Mouse (Mus musculus) ovary, adult 18-20 months (tissue): ENCODE data around the gene Prkar1b.

Experiments used
- DNase-seq: peaks from one replicate; pipeline ENCODE4 v3.0.0; 2022; ENCODE audit warnings: low spot score, mixed read lengths

Prkar1b gene

DNA sequence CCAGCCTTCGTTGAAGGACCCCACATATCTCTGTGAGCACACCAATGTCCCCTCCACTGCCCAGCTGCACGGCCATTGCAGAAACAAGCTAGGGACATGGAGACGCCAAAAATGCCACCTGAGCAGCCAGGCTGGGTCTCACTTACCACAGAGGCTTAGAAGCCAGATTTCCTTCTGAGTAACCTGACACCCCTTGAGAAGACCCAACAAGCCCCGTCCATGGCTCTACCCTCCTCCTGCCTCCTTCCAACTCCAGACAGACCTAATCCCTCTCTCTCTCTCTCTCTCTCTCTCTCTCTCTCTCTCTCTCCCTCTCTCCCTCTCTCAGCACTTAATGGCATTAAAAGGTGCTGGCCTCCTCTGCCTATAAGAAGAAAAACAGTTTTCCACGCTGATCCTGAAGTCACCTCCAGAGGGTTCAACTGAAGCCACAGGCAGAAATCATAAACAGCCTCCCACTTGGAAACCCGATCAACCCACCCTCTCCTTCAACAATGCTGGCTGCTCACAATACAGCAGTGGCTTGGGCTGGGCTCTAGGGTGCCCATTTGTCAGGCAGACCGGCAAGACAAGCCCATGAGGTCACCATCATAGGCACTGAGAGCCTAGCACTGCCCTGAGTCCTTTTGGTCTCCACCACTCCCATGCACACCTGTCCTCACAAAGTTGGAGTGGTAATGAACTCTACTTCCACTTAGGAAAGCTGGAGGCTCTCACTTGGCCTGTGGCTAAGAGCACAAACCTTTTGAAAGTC is 82.8 kb downstream of the Prkar1b start:
- DNase-seq, result no peak

DNA sequence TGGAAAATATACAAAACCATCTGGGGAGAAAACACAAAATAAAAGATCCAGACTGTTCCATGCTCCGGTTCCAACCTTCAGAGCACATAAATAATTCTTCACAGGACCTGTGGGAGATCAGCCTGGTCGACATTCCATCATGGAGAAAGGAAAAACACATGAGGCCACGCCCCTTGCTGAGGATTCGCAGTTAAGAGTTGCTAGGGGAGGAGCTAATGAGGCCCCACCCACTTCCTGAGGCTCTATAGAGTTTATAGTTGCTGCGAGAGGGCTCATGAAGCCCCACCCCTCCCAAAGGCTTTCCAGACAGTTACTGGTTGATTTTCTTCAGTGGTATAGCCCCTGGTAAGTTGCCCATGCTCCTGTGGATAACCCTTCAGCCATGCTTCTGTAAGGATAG is 85.2 kb downstream of the Prkar1b start:
- DNase-seq, result no peak

DNA sequence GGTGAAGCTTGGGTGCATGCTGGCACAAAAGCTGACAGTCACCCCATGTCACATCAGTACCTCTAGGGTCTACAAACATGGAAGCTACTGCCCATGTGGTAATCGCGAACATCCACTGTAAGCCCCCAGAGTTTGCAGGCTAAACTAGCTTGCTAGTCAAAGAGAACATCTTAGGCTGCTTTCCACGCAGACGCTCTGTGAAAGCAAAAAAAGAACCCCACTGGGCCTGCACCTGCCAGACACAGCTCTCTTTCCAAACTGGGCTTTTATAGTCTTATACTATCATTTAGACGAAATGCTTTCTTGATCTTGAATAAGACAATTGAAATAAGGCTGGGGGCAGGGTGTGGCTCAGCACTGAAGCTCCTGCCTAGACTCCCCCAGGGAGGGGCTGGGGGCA is 88.1 kb downstream of the Prkar1b start:
- DNase-seq, result no peak

GRCm38 (mm10) chr5:139060460-139061051 is 89.2 kb downstream of the Prkar1b start:
- DNase-seq, result no peak

DNA sequence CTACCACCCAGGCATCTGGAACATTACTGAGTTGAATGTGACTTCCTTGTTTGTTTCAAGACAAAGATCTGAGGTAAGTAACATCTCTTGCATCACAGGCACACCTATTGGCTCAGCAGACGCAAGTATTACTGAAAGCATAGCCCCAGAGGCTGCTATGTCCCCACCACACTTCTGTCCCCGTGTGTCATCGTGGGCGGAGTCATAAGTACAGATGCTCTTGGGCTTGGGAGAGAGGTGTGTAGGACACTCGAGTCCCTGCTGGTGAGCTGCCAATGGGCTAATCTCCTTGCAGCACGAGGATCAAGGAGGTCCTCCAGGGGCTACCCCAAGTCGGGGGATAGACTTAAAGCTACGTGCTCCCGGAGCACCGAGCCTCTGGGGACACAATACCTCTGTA is 96.6 kb downstream of the Prkar1b start:
- DNase-seq, result no peak

DNA sequence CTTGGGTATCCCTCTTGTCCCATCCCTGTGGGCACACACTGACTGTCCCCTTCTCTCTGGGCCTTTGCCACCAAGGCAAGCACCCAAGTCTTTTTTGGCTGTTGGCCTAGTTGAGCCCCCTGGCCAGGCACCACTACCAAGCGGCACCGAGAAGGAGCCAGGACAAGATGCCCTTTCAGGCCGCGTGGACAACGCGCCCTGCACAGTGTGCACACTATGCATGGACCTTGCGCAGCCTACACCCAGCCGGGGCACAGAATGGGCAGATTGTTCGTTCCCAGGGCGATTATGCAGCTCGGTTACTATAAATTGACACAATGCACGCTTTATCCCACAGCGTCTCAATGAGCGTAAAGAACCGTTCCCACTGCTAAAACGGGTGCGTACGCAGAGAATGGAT is 98.5 kb downstream of the Prkar1b start:
- DNase-seq, result no peak

DNA sequence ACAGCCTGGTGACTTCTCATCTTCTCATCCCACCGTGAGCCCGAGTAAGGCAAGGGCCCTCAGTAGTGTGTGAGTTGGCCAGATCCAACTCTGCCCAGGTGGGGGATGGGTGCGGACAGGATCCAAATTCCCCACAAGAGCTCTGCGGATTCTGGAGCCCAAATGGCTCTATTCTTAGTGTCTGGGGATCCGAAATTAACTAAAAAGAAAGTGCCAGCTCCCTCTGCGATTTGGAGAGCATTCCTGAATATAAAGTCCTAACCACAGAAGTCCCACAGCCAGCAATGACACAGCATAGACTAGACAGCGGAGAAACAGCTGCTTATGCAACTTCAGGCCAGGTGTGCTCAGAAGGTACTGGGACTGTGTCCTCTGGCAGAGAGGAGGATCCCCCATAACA is 100.4 kb downstream of the Prkar1b start:
- no peak for DNase-seq

DNA sequence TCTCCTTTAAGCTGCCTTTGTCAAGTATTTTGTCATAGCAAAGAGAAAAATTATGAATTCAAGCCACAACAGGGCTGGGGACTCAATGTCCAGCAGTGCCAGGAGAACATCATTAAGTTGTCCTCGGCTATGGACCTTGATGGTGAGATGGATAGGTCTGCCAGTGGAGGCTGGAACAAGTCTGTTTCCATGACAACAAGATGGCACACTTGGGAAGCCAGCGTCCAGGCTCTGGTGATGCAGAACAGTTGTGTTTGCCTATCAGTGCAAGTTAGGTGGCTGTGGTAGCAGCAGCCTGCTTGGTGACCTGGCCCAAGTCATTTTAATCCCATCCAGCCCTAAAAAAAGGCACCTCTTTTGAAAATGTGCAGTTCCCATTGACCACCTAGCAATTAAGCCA is 102.6 kb downstream of the Prkar1b start:
- no peak for DNase-seq

DNA sequence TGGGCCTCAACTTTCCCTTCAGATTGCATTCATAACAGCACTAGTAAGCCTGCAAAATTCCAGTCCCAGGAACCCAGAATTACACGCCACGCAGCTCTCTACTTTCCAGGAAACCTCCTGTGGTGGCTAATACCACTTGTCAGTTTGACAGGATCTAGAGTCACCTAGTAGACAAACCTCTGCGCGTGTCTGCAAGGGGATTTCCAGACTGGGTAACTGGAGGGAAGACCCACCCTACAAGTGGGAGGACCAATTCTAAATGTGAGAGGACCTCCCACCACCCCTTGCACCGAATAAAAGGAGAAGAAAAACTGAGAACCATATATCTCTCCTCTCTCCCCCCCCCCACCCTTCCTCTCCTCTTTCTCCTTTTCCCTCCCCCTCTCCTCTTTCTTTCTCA is 103.2 kb downstream of the Prkar1b start:
- DNase-seq, result no peak

GRCm38 (mm10) chr5:139043546-139043945 is 106.3 kb downstream of the Prkar1b start:
- DNase-seq, result no peak

DNA sequence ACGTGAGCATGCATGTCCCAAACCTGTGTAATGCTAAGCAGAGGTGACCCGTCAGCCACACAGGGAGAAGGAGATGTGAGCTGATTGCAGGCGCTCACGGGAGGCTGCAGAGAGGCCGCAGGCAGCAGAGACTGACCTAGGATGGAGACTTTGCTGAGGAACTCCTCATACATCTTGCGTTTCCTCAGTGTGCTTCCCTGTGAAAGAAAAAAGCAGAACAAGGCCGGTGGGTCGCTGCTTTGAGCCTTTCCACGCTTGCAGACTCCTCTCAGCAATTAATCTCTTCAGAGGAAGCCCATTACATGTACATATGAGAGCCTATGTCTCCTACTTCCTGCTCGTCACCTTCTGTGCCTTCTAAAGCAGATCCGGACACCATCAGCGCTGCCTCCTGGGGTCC is 107.5 kb downstream of the Prkar1b start:
- no peak for DNase-seq

- DNase-seq, result no peak
Observed at GRCm38 (mm10) chr5:139035171-139035570, 114.6 kb downstream of the Prkar1b start.

DNA sequence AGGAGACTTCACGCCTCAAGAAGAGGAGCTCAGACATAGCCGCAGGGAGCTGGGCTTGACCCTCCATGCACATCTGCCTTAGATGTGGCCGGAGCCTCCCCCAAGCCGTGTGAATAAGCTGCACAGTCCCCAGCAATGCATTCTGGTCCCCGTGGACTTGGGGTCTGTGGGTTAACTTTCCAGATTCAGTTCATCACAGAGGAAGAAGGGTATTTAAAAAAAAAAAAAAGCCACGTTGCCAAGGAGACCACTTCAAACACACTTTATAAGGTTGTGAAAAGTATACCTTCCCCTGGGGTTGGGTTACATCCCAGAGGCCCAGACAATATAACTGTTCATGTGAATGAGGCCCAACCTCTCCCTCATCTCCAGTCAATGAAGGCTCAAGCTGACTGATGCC is 115.1 kb downstream of the Prkar1b start:
- DNase-seq, result no peak

DNA sequence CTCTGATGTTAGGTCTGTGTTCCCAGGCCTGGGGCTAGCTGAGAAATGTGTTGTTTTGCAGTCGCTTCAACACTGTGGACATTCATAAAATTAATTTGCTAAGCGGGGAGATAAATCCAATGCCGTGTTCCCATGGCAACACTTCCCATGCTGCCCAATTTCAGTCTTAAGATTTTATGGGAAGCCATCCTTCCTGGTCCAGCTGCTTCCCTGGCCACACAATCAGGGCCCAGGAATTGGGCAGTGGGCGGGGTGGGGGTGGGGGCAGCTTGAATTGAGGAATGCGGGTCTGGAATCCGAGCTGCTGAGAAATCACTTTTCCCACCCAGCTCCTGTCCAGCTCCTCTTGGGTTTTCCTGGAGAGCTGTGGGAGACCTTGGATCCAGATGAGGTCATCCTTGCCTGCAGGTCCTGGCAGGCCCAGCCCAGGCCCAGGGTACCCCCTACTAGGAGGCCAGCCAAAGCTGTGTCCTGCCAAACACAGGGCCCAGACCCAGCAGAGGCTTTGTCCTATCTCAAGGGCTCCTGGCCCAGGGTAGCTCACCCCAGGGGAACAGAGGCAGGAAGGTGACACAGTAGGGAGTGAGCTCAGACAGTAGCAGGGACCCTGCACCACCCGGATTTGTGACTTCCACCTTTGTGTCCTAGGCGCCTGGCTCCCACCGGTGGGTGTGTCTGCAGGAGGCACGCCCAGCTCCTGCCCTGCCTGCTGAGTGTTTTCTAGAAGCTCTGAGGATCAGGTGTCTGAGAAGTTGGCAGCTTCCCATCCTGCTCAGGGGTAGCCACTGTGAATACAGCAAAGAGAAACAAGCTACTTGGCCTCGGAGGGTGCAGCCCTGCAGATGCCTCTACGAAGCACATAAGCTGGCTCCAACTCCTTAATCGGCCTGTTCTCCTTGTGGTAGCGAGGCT is 116.1 kb downstream of the Prkar1b start:
- DNase-seq, result peak; percentile 37

DNA sequence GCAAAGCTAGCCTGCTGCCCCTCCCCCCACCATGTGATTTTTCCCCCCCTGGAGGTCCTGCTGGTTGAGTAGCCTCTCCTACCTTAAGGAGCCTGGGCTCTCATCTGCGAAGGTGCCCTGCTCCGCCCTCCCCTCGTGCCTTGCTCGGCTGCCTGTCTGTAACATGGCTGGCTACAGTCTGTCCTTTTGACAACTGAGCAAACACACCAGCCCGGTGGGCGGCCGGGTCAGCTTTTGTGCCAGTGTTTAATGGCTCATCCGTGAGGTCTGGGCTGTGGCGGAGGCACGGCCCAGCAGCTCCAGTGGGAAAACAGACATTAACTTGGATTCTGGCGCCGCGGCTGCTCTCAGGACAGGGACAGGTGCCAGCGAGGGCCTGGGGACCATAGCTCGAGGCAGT is 122.2 kb downstream of the Prkar1b start:
- DNase-seq, result no peak

DNA sequence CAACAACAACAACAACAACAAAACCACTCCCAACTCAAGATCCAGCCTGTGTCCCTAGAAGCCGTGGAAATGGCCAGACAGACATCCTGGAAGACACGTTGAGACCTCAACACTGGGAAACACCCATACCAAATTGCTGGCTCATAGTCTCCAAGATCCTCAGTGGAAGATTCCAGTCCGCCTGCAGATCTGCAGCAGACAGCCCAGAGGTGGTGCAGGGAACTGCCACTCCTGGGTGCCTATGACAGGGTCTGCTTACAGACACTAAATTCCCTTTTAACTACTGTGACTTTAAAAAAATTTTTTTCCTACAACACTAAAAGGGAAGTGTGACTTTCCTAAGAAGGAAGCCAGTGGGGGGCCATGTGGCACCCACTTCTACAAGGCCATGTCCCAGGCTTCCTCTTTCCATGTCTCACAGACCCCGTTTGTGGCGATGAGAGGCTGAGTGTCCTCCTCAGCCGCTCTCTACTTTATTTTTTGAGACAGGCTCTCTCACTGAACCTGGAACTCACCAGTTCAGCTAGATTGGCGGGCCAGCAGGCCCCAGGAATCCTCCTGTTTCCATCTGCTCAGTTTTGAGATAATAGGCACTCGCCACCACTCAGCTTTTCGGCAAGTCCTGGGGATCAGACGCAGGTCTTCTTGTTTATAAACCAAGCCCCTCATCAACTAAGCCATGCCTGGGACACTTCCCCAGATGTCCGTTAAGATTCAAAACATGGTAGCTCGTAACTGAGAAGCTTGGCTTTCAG is 125.3 kb downstream of the Prkar1b start:
- DNase-seq, result no peak

DNA sequence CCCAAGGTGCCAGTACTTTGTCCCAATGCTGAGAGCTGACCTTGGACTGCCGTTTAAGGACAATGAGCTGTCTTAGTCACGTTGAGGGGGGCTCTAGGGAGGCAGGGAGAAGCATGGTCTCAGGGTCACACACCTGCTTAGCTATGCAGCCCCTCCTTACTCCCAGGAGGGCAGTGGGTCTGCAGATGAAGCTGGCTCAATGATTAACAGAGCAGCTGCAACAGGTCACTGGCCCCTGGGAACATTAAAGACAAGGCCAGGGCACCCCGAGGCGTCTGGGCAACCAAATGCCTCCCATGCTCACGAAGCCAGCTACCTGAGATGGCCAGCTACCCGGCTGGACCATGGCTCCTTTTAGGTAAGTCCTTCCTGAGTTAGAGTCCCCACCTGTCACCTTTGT is 129.2 kb downstream of the Prkar1b start:
- no peak for DNase-seq

- DNase-seq, result peak; percentile 47
Observed at GRCm38 (mm10) chr5:139017371-139018124, 132.3 kb downstream of the Prkar1b start.

GRCm38 (mm10) chr5:139015097-139015496 is 134.7 kb downstream of the Prkar1b start:
- peak; percentile 88 for DNase-seq

DNA sequence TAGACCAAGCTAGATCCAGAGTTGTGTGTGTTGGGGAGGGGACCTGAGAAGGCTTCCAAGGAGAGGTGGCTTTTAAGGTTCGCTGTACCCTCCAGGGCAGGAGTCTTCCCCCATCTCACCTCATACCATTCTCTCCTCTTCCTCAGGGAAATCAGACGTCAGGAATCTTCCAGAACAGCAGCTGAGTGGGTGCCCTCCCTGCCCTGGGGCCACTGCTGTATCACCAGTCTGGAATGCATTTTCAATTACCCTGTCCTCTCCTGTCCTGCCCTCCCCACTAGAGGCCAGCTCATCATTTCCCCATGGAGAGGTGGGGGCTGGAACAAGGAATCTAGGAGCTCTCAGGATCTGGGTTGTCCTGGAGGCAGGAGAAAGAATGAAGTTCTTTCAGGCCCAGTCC is 139.2 kb downstream of the Prkar1b start:
- no peak for DNase-seq

DNA sequence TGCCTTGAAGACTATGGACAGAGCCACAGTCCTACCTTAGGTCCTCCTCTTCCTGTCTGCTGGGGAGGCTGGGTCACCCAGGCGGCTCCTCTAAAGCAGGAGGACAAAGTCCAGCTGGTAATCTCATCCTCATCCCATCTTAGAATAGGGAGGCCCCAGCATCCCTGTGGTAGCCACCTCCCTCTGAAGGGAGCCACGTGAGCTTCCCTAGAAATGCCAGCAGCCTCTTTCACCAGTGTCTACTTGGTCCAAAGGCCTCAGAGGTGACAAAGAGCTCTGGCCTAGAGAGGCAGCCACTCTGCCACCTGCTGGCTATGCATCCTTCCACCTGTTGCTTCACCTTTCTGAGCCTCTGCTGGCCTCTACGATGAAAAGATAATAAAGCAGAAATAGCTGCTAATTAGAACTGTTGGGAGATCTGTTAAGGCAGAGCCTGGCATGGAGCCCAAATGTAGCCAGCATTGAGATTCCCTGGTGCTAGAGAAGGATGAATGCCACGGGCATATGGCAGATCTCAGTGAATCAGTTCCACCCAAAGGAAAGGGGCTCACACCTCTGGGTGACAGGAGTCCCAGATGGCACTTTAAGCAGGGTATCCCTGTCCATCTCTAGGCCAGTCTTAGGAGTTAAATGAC is 142.5 kb downstream of the Prkar1b start:
- DNase-seq, result no peak
